Mouse (Mus musculus): ENCODE results near the gene Cep112. TPM values are rescaled to one million over a fixed set of nuclear protein-coding genes. Genes with fewer than 3 reads are reported as not detected.
"Not testable (repeated sequence)": the region's sequence is repeated elsewhere in the genome, so short reads cannot be mapped to it uniquely, and the experiment has no call there.

Cep112 gene
- polyA plus RNA-seq, 1 experiment, result 0.34 TPM

DNA sequence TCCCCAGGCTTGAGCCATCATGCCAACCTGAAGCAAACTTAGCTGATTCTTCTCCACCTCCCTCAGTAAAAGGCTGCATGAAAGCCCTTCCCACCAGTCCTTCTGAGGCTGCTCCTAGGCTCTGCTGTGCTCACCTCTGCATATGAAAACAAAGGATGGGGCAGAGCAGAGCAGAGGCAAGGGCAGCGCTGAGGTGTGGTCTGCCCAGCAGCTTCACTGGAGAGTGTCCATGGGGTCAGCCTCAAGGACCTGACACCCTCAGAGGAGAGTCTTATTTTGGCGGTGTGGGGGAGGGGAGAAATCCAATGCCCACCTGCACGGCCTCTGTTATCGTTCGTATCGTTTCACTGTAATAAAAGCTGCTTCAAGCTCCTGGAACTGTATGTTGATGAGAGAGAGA lies 432.3 kb downstream of the Cep112 start:
- Histone ChIP-seq H3K27me3 (replicated peaks; ENCODE audit: control insufficient read depth, insufficient read depth, low read length) (no peaks in the 10 kb centered on the region), H3K36me3 (ENCODE audit: control insufficient read depth, insufficient read depth, low read length) (no peaks in the 10 kb centered on the region), H3K27ac (ENCODE audit: insufficient read depth, low read depth, low read length) (no peak overlapping the region), H3K4me3 (ENCODE audit: insufficient read depth, low read depth, low read length) (no peak overlapping the region), H3K4me1 (ENCODE audit: control insufficient read depth, insufficient read depth, low read length) (no peaks in the 10 kb centered on the region)
- no peak for DNase-seq
- WGBS, result 55% methylated on average over 6 of the region's 6 CpGs
- TF ChIP-seq CTCF (conservative IDR thresholded peaks at IDR 0.05; ENCODE audit: insufficient read depth, insufficient read length, low read depth, low read length) (no peak), POLR2A (IDR thresholded peaks at IDR 0.05; ENCODE audit: low read depth, low read length) (no peak)

DNA sequence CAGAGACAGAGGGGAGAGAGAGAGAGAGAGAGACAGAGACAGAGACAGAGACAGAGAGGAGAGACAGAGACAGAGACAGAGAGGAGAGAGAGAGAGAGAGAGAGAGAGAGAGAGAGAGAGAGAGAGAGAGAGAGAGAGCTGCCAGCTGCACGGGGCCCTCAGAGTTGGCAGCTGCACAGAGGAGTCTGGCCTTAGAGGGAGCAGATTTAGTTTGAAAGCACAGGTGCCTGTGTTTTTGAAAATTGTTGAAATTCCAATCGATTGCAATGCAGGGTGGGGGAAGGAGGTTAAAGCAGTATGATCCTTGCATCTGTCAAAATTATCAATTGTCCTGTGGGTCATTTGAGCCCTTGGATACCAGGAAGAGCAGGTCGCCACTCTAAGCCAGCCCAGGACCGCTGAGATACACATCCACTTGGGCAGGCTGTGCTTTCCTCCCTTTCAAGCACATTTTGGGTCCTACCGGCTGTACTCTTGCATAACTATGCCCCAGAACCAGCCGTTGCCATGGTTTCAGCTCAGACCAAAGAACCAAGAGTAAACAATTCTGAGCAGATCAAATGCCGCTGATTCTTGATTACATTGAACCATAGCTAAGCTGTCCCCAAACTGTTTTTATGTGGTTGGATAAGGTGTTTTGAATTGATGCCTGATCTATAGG lies 432.8 kb downstream of the Cep112 start:
- H3K4me1 ChIP-seq (ENCODE audit: control insufficient read depth, insufficient read depth, low read length), result no peaks in the 10 kb centered on the region
- TF ChIP-seq CTCF (conservative IDR thresholded peaks at IDR 0.05; ENCODE audit: insufficient read depth, insufficient read length, low read depth, low read length), result no peak
- TF ChIP-seq POLR2A (IDR thresholded peaks at IDR 0.05; ENCODE audit: low read depth, low read length), result no peak
- H3K4me3 ChIP-seq (ENCODE audit: insufficient read depth, low read depth, low read length), result no peak overlapping the region
- H3K27ac ChIP-seq (ENCODE audit: insufficient read depth, low read depth, low read length), result no peak overlapping the region
- WGBS, result 55% methylated on average over 7 of the region's 7 CpGs
- no peaks in the 10 kb centered on the region for H3K36me3 ChIP-seq (ENCODE audit: control insufficient read depth, insufficient read depth, low read length)
- no peaks in the 10 kb centered on the region for H3K27me3 ChIP-seq (replicated peaks; ENCODE audit: control insufficient read depth, insufficient read depth, low read length)
- no peak for DNase-seq

DNA sequence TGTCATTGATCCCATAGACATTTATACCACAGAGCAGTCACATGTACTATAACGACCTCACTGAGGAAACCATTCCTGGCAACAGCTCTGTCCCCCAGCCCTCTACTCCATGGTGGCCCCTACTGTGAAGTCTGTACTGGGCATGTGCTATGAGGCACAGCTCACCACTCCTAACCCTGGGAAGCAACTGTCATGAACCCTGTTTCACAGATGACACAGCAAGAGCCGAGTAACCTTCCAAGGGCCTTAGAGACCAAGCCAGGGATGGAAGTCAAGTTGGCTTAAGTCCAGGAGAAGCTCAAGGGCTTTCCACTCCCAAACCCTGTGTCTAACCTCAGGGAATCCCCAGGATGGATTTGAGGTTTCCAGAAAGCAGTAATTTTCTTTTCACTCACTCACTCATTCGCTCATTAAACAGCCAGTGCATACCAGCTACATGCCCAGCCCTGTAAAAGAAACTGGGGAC lies 433.4 kb downstream of the Cep112 start:
- Histone ChIP-seq H3K27me3 (replicated peaks; ENCODE audit: control insufficient read depth, insufficient read depth, low read length) (no peaks in the 10 kb centered on the region), H3K4me1 (ENCODE audit: control insufficient read depth, insufficient read depth, low read length) (no peaks in the 10 kb centered on the region), H3K36me3 (ENCODE audit: control insufficient read depth, insufficient read depth, low read length) (no peaks in the 10 kb centered on the region), H3K4me3 (ENCODE audit: insufficient read depth, low read depth, low read length) (no peak overlapping the region), H3K27ac (ENCODE audit: insufficient read depth, low read depth, low read length) (no peak overlapping the region)
- no peak for DNase-seq
- 86% methylated on average over 3 of the region's 3 CpGs for WGBS
- TF ChIP-seq POLR2A (IDR thresholded peaks at IDR 0.05; ENCODE audit: low read depth, low read length) (no peak), CTCF (conservative IDR thresholded peaks at IDR 0.05; ENCODE audit: insufficient read depth, insufficient read length, low read depth, low read length) (no peak)

DNA sequence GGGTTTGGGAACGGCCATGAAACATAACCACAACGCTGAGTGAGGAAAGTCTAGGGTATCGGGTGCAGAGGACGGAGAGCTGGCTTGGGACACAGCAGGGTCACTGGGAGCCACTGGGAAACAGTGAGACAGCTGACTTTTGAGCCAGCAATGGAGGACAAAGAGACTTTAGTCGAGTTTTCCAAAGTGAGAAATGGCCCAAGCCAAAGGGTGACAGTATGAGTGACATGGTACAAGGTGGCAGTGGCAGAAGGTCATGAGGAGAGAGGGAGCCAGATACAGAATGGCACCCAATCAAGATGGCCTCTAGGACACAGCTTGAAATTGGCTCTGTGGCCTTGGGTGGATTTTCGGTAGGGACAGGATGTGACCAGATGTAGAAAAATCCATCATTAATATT lies 433.9 kb downstream of the Cep112 start:
- no peak for DNase-seq
- TF ChIP-seq POLR2A (IDR thresholded peaks at IDR 0.05; ENCODE audit: low read depth, low read length), result no peak
- no peak for TF ChIP-seq CTCF (conservative IDR thresholded peaks at IDR 0.05; ENCODE audit: insufficient read depth, insufficient read length, low read depth, low read length)
- H3K36me3 ChIP-seq (ENCODE audit: control insufficient read depth, insufficient read depth, low read length), result no peaks in the 10 kb centered on the region
- no peak overlapping the region for H3K4me3 ChIP-seq (ENCODE audit: insufficient read depth, low read depth, low read length)
- no peaks in the 10 kb centered on the region for H3K4me1 ChIP-seq (ENCODE audit: control insufficient read depth, insufficient read depth, low read length)
- no peak overlapping the region for H3K27ac ChIP-seq (ENCODE audit: insufficient read depth, low read depth, low read length)
- H3K27me3 ChIP-seq (replicated peaks; ENCODE audit: control insufficient read depth, insufficient read depth, low read length), result no peaks in the 10 kb centered on the region
- WGBS, result 88% methylated on average over 6 of the region's 6 CpGs

DNA sequence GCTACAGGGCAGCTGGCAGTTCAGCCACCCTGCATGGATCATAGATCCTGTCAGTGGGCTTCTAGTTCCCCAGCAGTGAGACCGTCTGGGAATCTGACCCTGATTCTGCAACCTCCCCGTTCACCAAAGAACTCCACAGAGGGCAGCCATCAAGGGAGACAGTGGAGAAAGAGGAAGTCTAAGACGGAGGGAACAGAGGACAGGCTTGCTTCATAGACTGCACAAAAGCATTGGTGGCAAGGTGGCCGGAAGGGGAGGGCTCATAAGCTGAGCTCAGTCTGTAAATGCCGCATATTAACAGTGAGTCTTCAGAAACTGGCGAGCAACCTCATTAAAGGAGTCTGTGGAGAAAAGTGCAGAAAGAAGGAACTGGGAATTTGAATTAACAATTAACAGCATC lies 437.4 kb downstream of the Cep112 start:
- no peaks in the 10 kb centered on the region for H3K27me3 ChIP-seq (replicated peaks; ENCODE audit: control insufficient read depth, insufficient read depth, low read length)
- no peaks in the 10 kb centered on the region for H3K4me1 ChIP-seq (ENCODE audit: control insufficient read depth, insufficient read depth, low read length)
- H3K27ac ChIP-seq (ENCODE audit: insufficient read depth, low read depth, low read length), result no peak overlapping the region
- no peak overlapping the region for H3K4me3 ChIP-seq (ENCODE audit: insufficient read depth, low read depth, low read length)
- H3K36me3 ChIP-seq (ENCODE audit: control insufficient read depth, insufficient read depth, low read length), result no peaks in the 10 kb centered on the region
- DNase-seq, result no peak
- WGBS, result 44% methylated on average over 6 of the region's 6 CpGs
- TF ChIP-seq POLR2A (IDR thresholded peaks at IDR 0.05; ENCODE audit: low read depth, low read length) (no peak), CTCF (conservative IDR thresholded peaks at IDR 0.05; ENCODE audit: insufficient read depth, insufficient read length, low read depth, low read length) (no peak)

DNA sequence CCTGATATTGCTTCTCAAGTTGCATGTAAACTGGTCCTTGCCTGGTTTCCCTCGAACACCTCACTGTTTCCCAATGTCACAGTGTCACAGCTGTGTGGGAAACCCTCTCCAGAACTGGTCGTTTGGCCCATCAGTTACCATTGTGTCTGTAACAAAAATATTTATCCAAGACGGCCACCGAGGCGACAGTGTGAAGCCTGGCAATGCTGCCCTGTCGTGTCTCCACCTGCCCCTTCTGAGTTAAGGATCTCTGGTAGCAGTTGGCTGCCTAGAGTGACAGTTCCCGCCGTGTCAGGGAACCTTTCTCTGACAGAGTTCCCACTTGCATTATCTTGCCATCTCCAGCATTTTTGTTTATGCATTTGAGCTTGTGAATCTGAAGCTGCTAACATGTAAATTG lies 440.8 kb downstream of the Cep112 start:
- no peak overlapping the region for H3K27ac ChIP-seq (ENCODE audit: insufficient read depth, low read depth, low read length)
- TF ChIP-seq CTCF (conservative IDR thresholded peaks at IDR 0.05; ENCODE audit: insufficient read depth, insufficient read length, low read depth, low read length) (no peak), POLR2A (IDR thresholded peaks at IDR 0.05; ENCODE audit: low read depth, low read length) (no peak)
- no peak for DNase-seq
- H3K4me3 ChIP-seq (ENCODE audit: insufficient read depth, low read depth, low read length), result no peak overlapping the region
- H3K36me3 ChIP-seq (ENCODE audit: control insufficient read depth, insufficient read depth, low read length), result no peaks in the 10 kb centered on the region
- no peaks in the 10 kb centered on the region for H3K4me1 ChIP-seq (ENCODE audit: control insufficient read depth, insufficient read depth, low read length)
- no peaks in the 10 kb centered on the region for H3K27me3 ChIP-seq (replicated peaks; ENCODE audit: control insufficient read depth, insufficient read depth, low read length)
- 60% methylated on average over 8 of the region's 8 CpGs for WGBS

DNA sequence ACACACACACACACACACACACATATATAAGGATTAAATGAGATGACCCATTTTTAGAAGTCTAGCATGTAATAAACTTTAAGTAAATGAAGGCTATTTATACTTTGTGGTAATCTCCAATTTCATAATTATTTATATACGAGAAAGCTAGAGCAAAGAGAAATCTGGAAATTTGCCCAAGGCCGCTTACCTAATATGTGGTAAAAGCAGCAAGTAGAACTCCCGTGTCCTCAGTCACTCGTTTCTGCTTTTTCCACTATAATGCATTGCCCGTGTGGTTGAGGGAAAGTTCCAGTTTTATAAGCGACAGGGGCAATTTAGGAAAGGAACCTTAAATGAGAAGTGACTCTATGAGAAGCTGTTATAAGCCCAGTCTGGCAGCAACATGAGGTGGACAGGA lies 442.5 kb downstream of the Cep112 start:
- no peak for TF ChIP-seq POLR2A (IDR thresholded peaks at IDR 0.05; ENCODE audit: low read depth, low read length)
- no peak for TF ChIP-seq CTCF (conservative IDR thresholded peaks at IDR 0.05; ENCODE audit: insufficient read depth, insufficient read length, low read depth, low read length)
- DNase-seq, result no peak
- WGBS, result 82% methylated on average over 6 of the region's 6 CpGs

DNA sequence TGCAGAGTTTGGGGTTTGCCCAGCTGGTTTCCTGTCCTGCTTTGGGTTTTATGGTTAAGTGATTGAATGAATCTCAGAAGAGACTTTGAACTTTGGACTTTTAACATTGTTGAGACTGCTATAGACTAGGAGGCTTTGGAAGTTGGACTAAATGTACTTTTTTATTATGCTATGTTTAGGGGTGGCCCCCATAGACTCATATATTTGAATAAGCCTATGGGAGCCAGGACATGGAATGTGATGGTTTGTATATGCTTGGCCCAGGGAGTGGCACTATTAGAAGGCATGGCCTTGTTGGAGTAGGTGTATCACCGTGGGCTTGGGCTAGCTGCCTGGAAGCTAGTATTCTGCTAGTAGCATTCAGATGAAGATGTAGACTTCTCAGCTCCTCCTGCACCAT lies 446.3 kb downstream of the Cep112 start:
- 94% methylated on average over 1 of the region's 1 CpGs for WGBS

More for the DNA sequence above, 442.5 kb downstream of the Cep112 start:
- no peak overlapping the region for H3K4me3 ChIP-seq (ENCODE audit: insufficient read depth, low read depth, low read length)
- H3K4me1 ChIP-seq (ENCODE audit: control insufficient read depth, insufficient read depth, low read length), result no peaks in the 10 kb centered on the region
- H3K36me3 ChIP-seq (ENCODE audit: control insufficient read depth, insufficient read depth, low read length), result no peaks in the 10 kb centered on the region
- no peak overlapping the region for H3K27ac ChIP-seq (ENCODE audit: insufficient read depth, low read depth, low read length)
- no peaks in the 10 kb centered on the region for H3K27me3 ChIP-seq (replicated peaks; ENCODE audit: control insufficient read depth, insufficient read depth, low read length)

More for the DNA sequence above, 446.3 kb downstream of the Cep112 start:
- H3K36me3 ChIP-seq (ENCODE audit: control insufficient read depth, insufficient read depth, low read length); H3K27me3 ChIP-seq (replicated peaks; ENCODE audit: control insufficient read depth, insufficient read depth, low read length); DNase-seq; H3K4me1 ChIP-seq (ENCODE audit: control insufficient read depth, insufficient read depth, low read length); H3K4me3 ChIP-seq (ENCODE audit: insufficient read depth, low read depth, low read length); H3K27ac ChIP-seq (ENCODE audit: insufficient read depth, low read depth, low read length): not testable (repeated sequence)

Measured in kidney, adult 2 months (tissue).